Mouse (Mus musculus) kidney, adult 9 months (tissue): Measurements from ENCODE around the gene Tmem203.
"Not testable (repeated sequence)": the region's sequence is repeated elsewhere in the genome, so short reads cannot be mapped to it uniquely, and the experiment has no call there.

Experiments used
- DNase-seq: peaks from one replicate; pipeline ENCODE4 v3.0.0; 2022

Tmem203 gene

GRCm38 (mm10) chr2:25234551-25235220 lies 20.6 kb upstream of the Tmem203 start:
- peak; percentile 83 for DNase-seq

DNA sequence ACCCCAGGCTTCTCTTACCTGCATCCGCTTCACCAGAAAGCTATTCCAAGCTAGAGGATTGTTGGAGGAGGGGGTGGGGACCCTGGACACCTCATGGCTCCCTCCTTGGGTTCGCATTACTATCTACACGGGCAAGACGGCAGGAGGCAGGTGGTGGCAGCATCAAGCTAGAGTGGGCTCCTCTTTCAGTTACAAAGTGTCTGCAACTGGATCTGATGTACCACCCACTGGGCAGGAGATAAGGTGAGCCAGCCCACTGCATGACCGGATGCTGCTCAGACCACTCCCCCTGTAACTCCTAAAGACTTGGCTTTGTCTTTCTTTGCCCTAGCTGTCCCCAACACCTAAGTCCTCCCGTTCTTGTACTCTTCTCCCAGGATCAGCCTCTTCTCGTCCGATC lies 18.6 kb upstream of the Tmem203 start, which contains the start of gene Rnf224:
Gene Rnf224 (minus strand): TSS at position 174 of the 400 bp plus-strand sequence.
- no peak for DNase-seq

DNA sequence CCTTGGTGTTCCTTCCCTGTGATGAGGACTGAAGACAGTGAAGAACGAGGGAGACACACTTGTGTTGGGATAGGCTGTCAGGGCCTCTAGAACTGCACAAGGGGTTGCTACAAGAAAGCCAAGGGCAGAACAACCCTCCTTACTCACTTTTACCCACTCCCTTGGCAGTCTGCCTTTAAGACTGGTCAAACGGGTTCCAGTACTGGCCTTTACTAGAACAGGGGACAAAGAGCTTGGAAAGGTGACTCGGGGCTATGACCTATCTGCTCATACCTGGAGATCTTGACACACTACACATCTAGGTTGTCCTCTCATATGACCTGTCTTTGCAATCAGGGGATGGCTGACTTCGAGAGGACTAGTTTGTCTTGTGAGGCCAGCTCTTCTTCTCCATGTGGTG lies 17.7 kb upstream of the Tmem203 start:
- DNase-seq: peak; percentile 78

DNA sequence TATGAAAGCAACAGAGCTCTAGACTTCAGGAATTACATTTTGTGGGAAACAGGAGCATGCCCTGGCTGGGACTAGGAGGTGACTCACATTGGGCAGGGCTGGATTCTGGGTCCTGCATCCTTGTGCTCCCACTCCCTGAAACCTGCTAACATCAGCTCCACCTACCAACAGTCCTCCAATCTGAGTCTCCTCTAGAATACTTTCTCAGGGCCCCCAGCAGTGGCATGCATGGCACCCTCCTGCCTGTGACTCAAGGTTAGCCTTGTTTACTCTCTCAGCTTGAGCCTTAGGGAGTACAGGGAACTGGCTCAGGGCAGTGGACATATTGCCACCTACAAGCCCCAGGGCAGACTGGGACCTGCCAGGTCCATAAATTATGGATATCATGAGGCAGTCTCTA lies 17.1 kb upstream of the Tmem203 start:
- DNase-seq: no peak

DNA sequence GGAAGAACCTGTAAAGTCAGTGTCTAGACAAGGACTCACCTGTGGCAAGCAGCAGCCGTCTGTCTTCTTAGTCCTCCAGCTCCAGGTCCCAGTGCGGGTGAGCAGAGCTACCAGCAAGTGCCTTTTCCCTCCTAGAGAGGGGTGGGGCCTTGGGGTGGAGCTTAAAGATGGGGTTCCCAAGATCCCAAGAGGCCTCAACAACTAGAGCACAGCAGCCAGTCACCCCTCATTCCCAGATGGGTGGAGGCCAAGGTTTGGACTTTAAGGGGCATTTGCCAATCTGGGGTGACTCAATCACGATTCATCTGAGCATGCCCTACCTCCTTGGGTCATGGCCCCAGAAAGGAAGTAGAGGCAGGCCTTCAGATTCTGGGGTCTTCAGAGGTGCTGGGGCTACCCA lies 15.5 kb upstream of the Tmem203 start:
- no peak for DNase-seq

GRCm38 (mm10) chr2:25240310-25240709 lies 14.9 kb upstream of the Tmem203 start:
- no peak for DNase-seq

- DNase-seq: peak; percentile 90
These were observed 14.4 kb upstream of the Tmem203 start for GRCm38 (mm10) chr2:25240723-25241437.

GRCm38 (mm10) chr2:25241438-25241775 lies 13.8 kb upstream of the Tmem203 start:
- DNase-seq: no peak

GRCm38 (mm10) chr2:25242101-25242506 lies 13.1 kb upstream of the Tmem203 start, which contains the start of the genes Rnf208 and Cysrt1:
Gene Rnf208, plus strand, starts transcription at chr2:25242255.
Gene Cysrt1, minus strand, starts transcription at chr2:25242452.
- DNase-seq: no peak

- no peak for DNase-seq
These were observed 11.9 kb upstream of the Tmem203 start for GRCm38 (mm10) chr2:25243342-25243741.

GRCm38 (mm10) chr2:25244144-25244543 lies 11.1 kb upstream of the Tmem203 start:
- DNase-seq: peak; percentile 52

DNA sequence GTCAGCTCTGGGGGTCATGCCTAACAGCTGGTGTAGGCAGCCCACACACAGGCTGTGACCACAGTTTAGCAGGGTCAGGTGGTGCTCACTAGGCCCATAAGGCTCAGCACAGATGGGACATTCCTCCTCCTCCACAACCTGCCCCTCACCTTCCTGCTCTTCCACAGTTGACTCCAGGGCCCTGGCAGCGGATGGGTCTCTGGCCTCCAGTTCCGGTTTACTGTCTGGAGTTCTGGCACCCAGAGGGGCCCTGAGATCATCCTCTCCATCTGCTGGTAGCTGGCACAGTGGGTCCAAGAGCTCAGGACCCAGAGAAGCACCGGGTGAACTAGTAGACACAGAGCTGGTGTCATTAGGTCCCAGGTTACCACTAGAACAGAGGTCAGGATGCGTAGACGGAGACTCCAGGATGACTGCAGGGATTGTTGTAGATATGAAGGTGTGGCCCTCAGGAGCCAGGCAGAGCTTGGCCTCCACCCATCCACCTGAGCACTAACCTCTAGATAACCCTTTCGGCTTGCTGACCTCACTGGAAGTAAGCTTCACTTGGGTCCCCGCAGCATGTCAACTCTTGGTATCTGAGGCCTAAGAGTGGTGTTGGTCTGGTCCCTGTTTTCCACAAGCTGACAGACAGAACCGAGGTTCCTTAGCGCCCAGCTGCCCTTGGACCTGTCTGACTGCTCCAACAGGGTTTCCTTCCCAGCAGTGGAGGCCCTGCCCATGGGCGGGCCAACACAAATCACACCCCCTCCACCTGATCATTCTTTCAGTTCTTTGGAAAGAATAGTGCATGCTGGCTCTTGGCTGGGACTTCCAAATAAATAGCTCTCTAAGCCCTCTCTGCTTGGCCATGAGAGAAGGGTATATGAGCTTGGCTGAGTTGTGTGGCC lies 8.8 kb upstream of the Tmem203 start, which contains the start of gene AL732309.1:
Gene AL732309.1 (minus strand): TSS at position 681 of the 890 bp plus-strand sequence.
- DNase-seq: peak; percentile 60

GRCm38 (mm10) chr2:25252331-25252730 lies 2.9 kb upstream of the Tmem203 start:
- DNase-seq: peak; percentile 51

DNA sequence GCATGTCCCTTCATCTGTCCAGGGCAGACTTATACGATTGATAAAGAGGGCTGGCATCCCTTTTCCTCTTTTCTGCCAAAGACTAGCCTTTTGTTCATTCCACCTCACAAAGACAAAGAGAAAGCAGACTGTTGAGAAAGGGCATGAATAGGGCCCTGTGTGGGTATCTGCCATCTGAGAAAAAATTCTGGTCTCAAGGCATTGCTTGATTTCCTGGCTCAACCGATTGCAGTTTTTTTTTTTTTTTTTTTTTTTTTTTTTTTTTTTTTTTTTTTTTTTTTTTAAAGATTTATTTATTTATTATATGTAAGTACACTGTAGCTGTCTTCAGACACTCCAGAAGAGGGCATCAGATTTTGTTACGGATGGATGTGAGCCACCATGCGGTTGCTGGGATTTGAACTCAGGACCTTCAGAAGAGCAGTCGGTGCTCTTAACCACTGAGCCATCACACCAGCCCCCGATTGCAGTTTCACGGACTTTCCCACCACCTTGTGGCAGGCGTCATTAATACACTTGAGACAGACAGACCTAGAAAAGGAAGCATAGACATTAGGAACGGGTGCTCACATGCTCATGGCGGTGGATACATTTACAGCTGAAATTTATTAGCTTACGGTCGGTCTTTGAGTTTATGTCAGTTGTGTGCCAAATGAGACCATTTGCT lies 1.3 kb downstream of the Tmem203 start:
- DNase-seq: peak; percentile 64

DNA sequence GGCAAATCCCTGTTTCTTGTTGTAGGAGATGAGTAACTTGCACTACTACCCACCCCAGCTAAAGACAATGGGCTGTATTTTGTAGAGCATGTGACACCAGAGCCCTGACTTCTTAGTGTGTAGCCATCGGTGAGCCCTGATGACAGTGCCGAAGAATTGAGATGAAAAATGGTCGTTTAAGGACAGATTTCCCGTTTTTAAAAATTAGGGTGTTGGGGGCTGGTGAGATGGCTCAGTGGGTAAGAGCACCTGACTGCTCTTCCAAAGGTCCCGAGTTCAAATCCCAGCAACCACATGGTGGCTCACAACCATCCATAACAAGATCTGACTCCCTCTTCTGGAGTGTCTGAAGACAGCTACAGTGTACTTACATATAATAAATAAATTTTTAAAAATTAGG lies 2.0 kb downstream of the Tmem203 start:
- DNase-seq: not testable (repeated sequence)

DNA sequence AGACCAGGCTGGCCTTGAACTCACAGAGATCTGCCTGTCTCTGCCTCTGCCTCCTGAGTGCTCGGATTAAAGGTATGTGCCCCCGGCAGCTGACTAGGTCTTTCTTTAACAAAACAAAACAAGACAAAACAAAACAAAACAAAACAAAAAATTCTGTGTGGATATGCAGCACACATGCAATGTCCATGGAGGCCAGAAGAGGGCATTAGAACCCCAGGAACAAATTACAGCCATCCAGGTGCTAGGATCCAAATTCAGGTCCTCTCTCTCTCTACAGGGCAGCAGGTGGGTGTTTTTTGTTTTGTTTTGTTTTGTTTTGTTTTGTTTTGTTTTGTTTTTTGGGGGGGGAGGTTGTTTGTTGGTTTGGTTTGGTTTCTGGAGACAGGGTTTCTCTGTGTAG lies 3.6 kb downstream of the Tmem203 start:
- DNase-seq: no peak

- no peak for DNase-seq
These were observed 6.6 kb downstream of the Tmem203 start for GRCm38 (mm10) chr2:25261870-25262269.

GRCm38 (mm10) chr2:25262291-25262767 lies 7.1 kb downstream of the Tmem203 start, which contains the start of gene Tprn:
Gene Tprn, plus strand, starts transcription at chr2:25262618.
- peak; percentile 99 for DNase-seq

DNA sequence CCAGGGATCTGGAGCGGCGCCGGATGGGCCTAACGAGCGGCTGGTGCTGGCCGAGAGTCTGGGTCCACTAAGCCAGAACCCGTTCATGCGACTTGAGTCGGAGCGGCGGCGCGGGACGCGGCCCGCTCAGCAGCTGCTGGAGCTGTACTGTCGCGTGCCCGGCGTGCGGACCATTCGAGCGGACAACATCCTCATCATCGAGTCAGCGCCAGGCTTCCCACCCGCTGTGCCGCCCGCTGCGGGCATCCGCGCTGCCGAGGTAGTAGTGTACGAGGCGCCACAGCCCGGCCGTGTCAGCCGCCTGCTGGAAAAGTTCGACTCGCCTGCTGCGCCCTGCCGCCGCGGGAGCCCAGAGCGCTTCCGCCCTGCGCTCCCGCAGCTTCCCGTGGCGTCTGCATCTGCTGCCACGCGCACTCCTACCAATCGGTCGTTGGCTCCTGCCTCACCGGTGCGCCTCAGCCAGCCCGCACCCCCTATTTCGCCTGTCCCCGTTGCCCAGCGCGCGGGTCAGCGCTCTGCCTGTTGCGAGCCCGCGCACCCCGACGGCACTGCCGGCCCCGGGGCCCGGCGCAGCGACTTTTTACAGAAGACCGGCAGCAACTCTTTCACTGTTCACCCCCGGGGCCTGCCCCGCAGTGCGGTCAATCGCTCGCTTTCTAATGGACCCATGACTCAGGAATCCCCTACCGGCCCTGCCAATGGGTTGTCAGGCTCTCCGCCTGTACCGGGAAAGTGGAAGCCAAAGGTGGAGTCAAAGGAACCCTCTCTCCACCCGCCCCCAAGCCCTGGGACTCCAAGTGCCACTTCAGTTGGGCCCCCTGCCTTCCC lies 7.8 kb downstream of the Tmem203 start:
- peak; percentile 40 for DNase-seq

DNA sequence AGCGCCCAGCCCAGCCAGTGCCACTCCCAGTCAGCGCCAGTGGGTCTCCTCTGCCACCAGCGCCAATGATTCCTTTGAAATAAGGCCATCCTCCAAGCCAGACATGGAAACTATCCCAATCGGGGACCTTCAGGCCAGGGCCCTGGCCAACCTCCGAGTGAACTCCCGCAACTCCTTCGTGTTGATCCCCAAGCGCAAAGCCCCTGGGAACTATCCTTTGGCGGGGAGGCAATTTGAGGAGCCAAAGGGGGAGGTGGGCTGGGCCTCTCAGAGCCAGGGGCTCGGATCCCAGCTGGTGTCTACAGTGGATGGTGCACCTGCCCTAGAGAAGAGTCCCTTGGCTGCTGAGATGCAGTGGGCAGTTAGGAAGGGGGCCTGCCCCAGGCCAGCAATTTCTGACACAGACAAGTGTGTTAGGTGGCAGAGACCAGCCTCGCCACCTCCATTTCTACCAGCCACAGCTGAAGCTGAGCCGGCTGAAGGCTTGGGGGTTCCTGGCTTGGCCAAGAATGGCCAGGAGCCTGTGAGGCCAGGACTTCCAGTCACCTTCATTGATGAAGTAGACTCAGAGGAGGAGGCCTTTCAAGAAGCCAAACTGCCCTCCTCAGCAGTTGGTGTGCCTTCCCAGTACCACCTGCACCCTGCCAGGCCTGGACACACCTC lies 8.5 kb downstream of the Tmem203 start:
- DNase-seq: no peak

DNA sequence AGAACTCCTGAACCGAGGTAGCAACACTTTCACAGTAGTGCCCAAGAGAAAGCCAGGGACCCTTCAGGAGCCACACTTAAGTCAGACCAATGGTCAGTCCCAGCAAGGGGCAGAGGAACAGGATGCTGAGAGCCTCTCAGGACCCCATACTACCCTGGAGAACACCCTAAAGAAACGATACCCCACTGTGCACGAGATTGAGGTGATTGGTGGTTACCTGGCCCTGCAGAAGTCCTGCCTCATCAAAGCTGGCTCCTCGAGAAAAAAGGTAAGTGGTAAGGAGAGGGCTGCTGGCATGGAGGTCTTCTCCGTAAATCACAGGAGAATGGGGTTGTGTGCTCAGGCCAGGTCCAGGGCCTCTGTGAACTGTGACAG lies 9.0 kb downstream of the Tmem203 start:
- DNase-seq: no peak
